Mouse (Mus musculus) midbrain, embryonic 16.5 days (tissue): ENCODE measurements at regions not wholly inside any gene's neighbourhood (a gene's known extent, or its start where the extent isn't known, plus 50 kb on each side); places are given as distances from the start of the nearest gene placed in this dataset.

Experiments used
- ATAC-seq: fragments of 200-750 bp; cut with Nextera tagmentation; 2 replicates; pipeline ENCODE4 v1.8.0; 2017; ENCODE audit warnings: moderate TSS enrichment
- H3K27ac ChIP-seq: fragments of 300-500 bp; sonication (generic); 2 replicates; pipeline ENCODE4 v1.5.1; 2014; ENCODE audit warnings: mild to moderate bottlenecking, low read length, mixed read lengths
- H3K27me3 ChIP-seq: fragments of 300-500 bp; sonication (generic); 2 replicates; pipeline ENCODE4 v1.6.1; 2014; ENCODE audit warnings: low read depth, low read length, mixed read lengths; ENCODE audit not compliant: control insufficient read depth, insufficient read depth
- H3K36me3 ChIP-seq: fragments of 300-500 bp; sonication (generic); 2 replicates; pipeline ENCODE4 v1.6.1; 2014; ENCODE audit warnings: mild to moderate bottlenecking, low read length, moderate library complexity, mixed read lengths; ENCODE audit not compliant: control insufficient read depth, insufficient read depth
- H3K4me1 ChIP-seq: fragments of 300-500 bp; sonication (generic); 2 replicates; pipeline ENCODE4 v1.6.1; 2014; ENCODE audit warnings: mild to moderate bottlenecking, low read length, mixed read lengths; ENCODE audit not compliant: control insufficient read depth, insufficient read depth
- H3K4me2 ChIP-seq: fragments of 300-500 bp; sonication (generic); 2 replicates; pipeline ENCODE4 v1.6.1; 2014; ENCODE audit warnings: mild to moderate bottlenecking, low read length, mixed read lengths
- H3K4me3 ChIP-seq: fragments of 300-500 bp; sonication (generic); 2 replicates; pipeline ENCODE4 v1.5.1; 2014; ENCODE audit warnings: low read depth, mild to moderate bottlenecking, low read length, moderate library complexity, mixed read lengths
- H3K9ac ChIP-seq: fragments of 300-500 bp; sonication (generic); 2 replicates; pipeline ENCODE4 v1.6.1; 2014; ENCODE audit warnings: low read depth, low read length, mixed read lengths
- H3K9me3 ChIP-seq: fragments of 300-500 bp; sonication (generic); replicated peaks from 2 replicates; pipeline ENCODE4 v1.6.1; 2014; ENCODE audit warnings: mild to moderate bottlenecking, low read length, mixed read lengths; ENCODE audit not compliant: control insufficient read depth, poor library complexity, severe bottlenecking
- WGBS: fragments of 180-500 bp; shearing (Covaris S2); extraction: QIAGEN DNeasy Blood & Tissue Kit; methylation state at CpG from one replicate; pipeline ENCODE4 v1.1.7; 2014; 5-methylcytosine and 5-hydroxymethylcytosine counted together

DNA sequence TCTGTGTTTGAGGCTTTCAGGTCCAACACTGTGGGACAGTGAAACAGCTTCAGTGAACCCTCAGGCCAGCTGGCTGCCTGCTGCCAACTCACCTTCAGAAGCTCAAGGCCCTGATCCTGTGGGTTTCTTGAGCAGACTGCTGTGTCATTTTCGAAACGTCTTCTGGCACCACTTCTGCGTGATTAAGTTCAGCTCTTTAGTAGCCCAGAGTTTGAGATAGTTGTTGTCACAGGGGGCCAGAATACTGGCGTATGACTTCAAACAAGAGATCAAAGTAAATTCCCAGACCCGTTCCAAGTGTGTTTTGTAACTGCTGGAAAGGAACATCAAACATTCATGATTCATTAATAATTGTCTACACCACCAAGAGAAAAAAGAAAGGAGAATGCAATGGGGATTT, 236.9 kb downstream of the Snx13 start:
- WGBS, result 54% methylated on average over 5 of the region's 5 CpGs
- H3K4me2 ChIP-seq, result no peak overlapping the region
- H3K4me1 ChIP-seq, result no peaks in the 10 kb centered on the region

DNA sequence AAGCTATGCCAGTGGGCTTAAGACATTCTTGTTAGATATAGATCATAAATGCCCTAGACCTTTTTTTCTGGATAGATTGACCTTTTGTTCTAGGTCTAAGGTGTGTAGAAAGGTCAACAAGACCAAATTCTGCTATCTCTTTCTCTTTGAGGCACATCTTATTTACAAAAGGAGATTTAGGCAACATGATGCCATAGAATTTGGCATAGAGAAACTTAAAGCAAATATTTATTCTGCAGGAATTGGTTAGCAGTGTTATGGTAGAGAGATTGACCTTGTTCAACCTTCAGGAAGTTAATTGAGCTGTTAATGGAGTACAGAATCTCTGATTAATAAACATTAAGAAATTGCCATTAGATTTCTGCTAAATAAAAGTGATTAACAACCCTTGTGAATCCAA, 236.4 kb downstream of the Snx13 start:
- no peaks in the 10 kb centered on the region for H3K36me3 ChIP-seq
- H3K9me3 ChIP-seq, result no peaks in the 10 kb centered on the region
- H3K4me3 ChIP-seq, result no peak overlapping the region
- H3K4me2 ChIP-seq, result no peak overlapping the region
- ATAC-seq, result no peak
- H3K9ac ChIP-seq, result no peak overlapping the region
- no peaks in the 10 kb centered on the region for H3K27me3 ChIP-seq
- H3K27ac ChIP-seq, result no peak overlapping the region
- no peaks in the 10 kb centered on the region for H3K4me1 ChIP-seq

More for the DNA sequence above, 236.9 kb downstream of the Snx13 start:
- Histone ChIP-seq H3K9ac (no peak overlapping the region), H3K27me3 (no peaks in the 10 kb centered on the region), H3K4me3 (no peak overlapping the region), H3K36me3 (no peaks in the 10 kb centered on the region), H3K9me3 (no peaks in the 10 kb centered on the region), H3K27ac (no peak overlapping the region)
- ATAC-seq, result no peak

DNA sequence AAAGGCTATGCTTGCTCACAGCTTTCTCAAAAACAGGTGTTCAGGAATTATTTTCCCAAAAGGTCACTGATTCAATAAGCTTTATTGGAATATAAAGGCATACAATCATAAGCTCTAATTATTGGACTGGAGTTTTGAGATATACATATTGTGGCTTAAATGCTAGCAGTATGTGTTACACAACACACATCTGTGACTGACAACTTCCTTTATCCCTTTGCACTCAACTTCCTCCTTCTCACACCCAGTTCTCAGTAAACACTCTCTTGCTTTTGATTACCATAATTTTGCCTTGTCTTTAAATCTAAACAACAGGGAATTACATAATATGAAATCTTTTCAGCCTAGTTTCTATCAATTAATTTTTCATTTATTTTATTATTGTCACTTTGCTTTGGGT, 222.5 kb downstream of the Snx13 start:
- Histone ChIP-seq H3K4me2 (no peak overlapping the region), H3K27ac (no peak overlapping the region), H3K27me3 (no peaks in the 10 kb centered on the region), H3K4me3 (no peak overlapping the region), H3K9ac (no peak overlapping the region), H3K9me3 (no peaks in the 10 kb centered on the region), H3K36me3 (no peaks in the 10 kb centered on the region), H3K4me1 (no peaks in the 10 kb centered on the region)
- ATAC-seq, result no peak

DNA sequence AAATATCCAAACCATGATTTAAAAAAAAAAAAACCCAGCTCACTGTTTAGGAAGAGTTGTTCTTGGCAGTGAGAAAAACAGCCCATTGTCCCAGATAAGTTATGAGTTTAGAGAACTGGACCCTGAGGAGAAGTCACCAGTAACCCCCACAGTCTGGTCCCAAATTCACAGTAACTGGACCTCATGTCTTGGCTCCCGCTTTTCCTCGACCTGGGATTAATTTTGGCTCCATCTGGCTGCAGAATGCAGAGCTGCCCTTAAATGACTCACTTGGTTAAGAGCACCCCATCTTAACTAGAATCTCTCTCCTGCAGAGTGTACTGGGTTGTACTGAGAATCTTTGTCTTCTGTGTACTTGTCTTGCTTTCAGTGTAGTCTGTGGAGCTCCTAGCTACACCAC, 221.0 kb downstream of the Snx13 start:
- 80% methylated on average over 2 of the region's 2 CpGs for WGBS
- Histone ChIP-seq H3K4me3 (no peak overlapping the region), H3K27ac (no peak overlapping the region), H3K9me3 (no peaks in the 10 kb centered on the region), H3K9ac (no peak overlapping the region), H3K4me1 (no peaks in the 10 kb centered on the region), H3K4me2 (no peak overlapping the region), H3K36me3 (no peaks in the 10 kb centered on the region), H3K27me3 (no peaks in the 10 kb centered on the region)
- ATAC-seq, result no peak

DNA sequence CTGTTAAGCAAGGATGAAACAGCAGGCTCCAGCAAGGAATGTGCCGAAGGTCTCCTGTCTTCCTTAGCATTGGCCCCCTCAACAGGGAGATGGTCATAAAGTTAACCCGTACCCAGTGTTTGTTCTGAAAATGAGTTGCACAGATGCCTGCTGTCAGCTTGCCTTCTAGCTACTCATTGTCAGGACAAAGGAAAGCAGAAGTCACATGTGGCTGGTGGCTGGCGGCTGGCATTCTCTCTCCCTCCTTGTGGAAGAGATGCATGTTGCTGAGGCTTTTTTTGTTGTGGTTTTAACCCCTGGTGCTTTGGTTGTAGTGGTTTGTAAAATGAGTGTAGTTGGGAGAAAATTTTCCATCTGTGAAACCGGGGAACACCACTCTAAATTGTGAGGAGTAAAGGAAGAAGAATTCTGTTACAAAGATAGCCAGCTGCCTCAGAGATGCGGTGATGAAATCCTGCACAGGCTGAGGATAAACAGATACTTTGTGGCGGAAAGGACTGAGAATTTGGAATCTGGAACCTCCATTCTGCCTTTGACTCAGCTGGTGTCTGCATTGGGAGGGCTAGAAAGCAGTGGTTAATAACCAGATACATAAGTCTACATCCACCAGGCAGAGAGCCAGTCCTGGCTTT, 220.2 kb downstream of the Snx13 start:
- Histone ChIP-seq H3K4me1 (no peaks in the 10 kb centered on the region), H3K36me3 (no peaks in the 10 kb centered on the region), H3K4me2 (no peak overlapping the region), H3K9me3 (no peaks in the 10 kb centered on the region), H3K27me3 (no peaks in the 10 kb centered on the region), H3K4me3 (no peak overlapping the region), H3K9ac (no peak overlapping the region), H3K27ac (no peak overlapping the region)
- ATAC-seq, result no peak
- 66% methylated on average over 6 of the region's 6 CpGs for WGBS

DNA sequence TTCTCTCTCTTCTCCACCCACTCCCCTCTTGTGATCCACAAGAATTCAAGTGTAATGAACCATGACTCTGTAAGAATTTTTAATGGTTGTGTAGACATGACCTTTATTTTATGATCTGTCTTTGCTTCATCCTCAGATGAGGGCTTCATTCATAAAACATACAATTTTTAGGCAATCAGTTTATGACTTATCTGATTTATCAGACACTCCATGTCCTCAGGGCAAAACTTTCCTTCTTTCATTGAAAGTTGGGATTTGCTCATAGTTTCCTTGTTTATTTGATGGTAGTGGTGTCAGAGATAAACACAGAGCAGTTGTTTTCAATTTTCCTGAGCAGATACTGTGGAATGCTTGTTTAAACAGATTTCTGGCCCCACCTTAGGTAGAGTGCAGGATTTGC, 212.8 kb downstream of the Snx13 start:
- Histone ChIP-seq H3K27ac (no peak overlapping the region), H3K4me1 (no peaks in the 10 kb centered on the region), H3K4me3 (no peak overlapping the region), H3K9ac (no peak overlapping the region), H3K27me3 (no peaks in the 10 kb centered on the region), H3K9me3 (0 out of 2 replicates have a peak, but pooled peaks cover 2% of the 10 kb centered on the region), H3K36me3 (no peaks in the 10 kb centered on the region), H3K4me2 (no peak overlapping the region)
- ATAC-seq, result no peak

DNA sequence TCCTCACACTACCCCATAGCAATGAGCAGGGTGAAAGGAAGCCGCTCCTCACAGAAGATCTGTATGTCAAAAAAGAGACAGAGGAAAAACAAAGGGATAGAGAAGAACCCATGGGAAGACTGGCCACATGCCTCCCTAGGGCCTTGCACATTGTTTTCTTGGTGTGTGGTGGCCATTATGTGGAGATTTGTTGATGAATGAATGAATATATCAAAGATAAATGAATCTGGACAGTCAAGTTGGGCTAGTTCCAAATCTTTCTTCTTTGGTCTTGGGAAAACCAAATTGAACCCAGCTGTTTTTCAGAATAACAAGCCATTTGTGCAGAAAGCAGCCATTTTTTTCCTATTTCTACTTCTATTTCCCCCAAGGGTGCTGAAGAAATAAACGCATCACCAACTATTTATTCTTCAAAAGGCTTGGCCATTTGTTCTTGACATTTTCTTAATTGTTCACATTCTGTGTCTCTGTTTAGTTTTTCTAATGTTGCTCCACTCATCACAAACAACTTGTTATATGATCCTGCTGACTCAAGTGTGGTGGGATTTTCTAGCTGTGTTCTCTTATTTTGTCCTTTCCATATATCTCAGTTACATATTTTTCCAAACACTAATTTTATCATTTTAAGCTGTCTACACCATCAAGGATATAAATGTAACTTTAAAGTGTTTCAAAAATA, 208.9 kb downstream of the Snx13 start:
- ATAC-seq, result no peak
- Histone ChIP-seq H3K4me1 (no peaks in the 10 kb centered on the region), H3K4me3 (no peak overlapping the region), H3K9ac (no peak overlapping the region), H3K36me3 (no peaks in the 10 kb centered on the region), H3K27me3 (no peaks in the 10 kb centered on the region), H3K4me2 (no peak overlapping the region), H3K27ac (no peak overlapping the region), H3K9me3 (no peaks in the 10 kb centered on the region)
- 93% methylated on average over 2 of the region's 2 CpGs for WGBS

DNA sequence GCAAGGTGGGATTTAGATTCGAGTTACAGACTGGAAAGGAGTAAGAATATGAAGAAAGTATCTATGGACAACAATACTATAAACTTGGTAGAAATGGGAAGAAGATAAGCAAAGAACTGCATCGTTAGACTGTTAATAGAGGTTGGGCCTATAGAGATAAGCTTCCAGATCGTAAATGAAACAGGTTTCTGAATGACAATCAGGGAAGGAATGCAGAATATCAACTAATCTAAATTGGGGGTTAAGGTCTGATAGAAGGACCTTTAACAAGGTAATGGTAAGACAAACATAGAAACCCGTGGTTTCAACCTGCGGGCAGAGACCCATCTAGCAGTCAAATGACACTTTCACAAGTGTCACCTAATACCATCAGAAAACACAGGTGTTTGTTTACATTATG, 201.5 kb downstream of the Snx13 start:
- Histone ChIP-seq H3K9ac (no peak overlapping the region), H3K4me1 (no peaks in the 10 kb centered on the region), H3K27me3 (no peaks in the 10 kb centered on the region), H3K9me3 (no peaks in the 10 kb centered on the region), H3K36me3 (no peaks in the 10 kb centered on the region), H3K4me2 (no peak overlapping the region), H3K27ac (no peak overlapping the region), H3K4me3 (no peak overlapping the region)
- WGBS, result 90% methylated on average over 5 of the region's 5 CpGs
- no peak for ATAC-seq

DNA sequence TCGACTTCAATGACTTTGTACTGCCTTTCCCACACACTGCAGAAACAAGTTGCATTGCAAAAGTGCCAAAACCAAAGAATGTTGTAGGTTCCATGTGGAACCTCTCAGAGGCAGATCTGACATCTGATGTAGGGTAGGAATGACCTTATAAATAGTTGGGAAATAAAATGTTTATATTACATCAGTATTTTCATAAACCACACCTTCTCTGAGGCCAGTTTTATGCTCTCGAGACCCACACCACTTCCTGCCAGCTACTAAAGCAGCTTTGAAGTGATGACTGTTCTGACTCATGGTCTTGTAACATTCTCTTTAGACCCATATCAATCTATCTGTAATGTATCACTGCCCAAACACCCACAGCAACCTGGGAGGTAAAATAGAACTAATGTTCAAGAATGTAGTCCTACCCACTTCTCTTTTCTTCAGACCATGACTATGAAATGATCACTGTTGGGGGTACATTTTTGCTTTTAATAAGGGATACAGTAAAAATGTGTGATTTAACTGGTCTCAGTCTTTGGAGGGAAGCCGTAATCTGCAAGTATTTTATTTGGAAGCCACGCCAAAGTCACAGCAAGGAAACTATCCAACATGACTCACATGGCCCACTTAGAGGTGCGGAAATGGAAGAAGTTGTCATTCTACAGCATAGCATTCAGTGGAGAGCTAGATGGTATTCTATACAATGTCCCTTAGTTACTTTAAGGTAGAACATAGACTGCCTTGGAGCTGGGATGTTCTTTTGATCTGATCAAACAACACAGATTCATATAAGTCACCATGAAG, 199.4 kb downstream of the Snx13 start:
- H3K27me3 ChIP-seq, result no peaks in the 10 kb centered on the region
- H3K4me3 ChIP-seq, result no peak overlapping the region
- no peak overlapping the region for H3K27ac ChIP-seq
- no peak for ATAC-seq
- H3K9ac ChIP-seq, result no peak overlapping the region
- no peaks in the 10 kb centered on the region for H3K9me3 ChIP-seq
- 87% methylated on average over 5 of the region's 5 CpGs for WGBS
- H3K36me3 ChIP-seq, result no peaks in the 10 kb centered on the region
- H3K4me1 ChIP-seq, result no peaks in the 10 kb centered on the region
- no peak overlapping the region for H3K4me2 ChIP-seq
